Mouse (Mus musculus): ENCODE results near the gene Optn. TPM values are rescaled to one million over a fixed set of nuclear protein-coding genes. Genes with fewer than 3 reads are reported as not detected.
A peak's percentile ranks its signal among the peaks of the same experiment; 100 is the strongest.

Gene Optn
- total and polyA plus RNA-seq, 2 experiments from 2014 or later, result 28.7 to 35.0 TPM

DNA sequence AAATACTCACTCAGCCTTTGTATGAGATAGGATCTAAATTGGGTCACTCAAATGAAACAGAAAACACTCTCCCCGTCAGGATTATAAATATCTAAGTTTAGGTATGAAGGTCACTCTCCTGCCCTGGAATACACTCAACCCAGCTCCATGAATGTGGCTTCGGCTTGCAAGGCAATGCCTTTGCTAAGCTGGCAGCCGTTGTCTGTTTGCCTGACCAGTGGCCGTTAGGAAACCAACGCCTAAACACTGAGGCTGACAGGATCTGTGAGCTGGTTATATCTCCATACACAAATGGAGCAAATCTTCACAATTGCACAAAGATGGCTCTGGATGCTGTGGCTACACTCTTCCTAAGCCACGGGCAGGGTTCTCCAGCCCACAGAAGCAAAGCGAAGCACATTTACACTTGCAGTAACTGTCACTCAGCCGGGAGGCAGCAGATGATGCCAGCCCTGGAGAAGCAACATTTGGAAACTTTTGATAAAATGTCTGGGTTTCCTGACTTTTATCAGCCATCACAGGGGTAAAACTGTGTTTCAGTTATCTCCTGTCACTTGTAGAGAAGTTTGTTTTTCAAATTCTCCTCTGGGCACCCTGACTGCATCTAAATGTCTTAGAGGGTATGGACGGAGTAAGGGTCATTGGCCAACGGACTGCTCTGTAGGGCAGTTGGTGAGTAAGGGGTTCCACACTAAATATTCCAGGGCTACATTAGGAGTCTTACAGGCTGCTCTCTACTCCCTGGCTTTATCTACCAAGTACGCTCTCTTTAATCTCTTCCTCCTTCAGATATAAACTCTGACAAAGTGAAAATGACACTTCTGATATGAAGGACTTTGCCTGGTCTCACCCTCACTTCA is 21.0 kb downstream of the Optn start:
- WGBS, result 79% methylated on average over 11 of the region's 11 CpGs
- H3K9ac ChIP-seq (replicated peaks; ENCODE audit: low read length, poor library complexity, severe bottlenecking), result no peak overlapping the region
- no peak for TF ChIP-seq CTCF (IDR thresholded peaks at IDR 0.05)
- DNase-seq (ENCODE audit: low spot score) (no peak), ATAC-seq (ENCODE audit: low FRiP score) (no peak)
- no peak overlapping the region for H3K4me3 ChIP-seq (ENCODE audit: low read depth, low read length)
- H3K9me3 ChIP-seq (ENCODE audit: low read length), result no peaks in the 10 kb centered on the region
- no peak overlapping the region for H3K27ac ChIP-seq (ENCODE audit: low read depth, low read length)
- no peak overlapping the region for H3K4me2 ChIP-seq (ENCODE audit: low read depth, low read length, poor library complexity, severe bottlenecking)
- H3K4me1 ChIP-seq (ENCODE audit: insufficient read depth, low read length), result no peaks in the 10 kb centered on the region
- no peaks in the 10 kb centered on the region for H3K27me3 ChIP-seq (ENCODE audit: insufficient read depth, low read length)
- H3K36me3 ChIP-seq (ENCODE audit: insufficient read depth, low read length), result peaks cover 4% of the 10 kb centered on the region; the same call in 1 of the 2 replicates

DNA sequence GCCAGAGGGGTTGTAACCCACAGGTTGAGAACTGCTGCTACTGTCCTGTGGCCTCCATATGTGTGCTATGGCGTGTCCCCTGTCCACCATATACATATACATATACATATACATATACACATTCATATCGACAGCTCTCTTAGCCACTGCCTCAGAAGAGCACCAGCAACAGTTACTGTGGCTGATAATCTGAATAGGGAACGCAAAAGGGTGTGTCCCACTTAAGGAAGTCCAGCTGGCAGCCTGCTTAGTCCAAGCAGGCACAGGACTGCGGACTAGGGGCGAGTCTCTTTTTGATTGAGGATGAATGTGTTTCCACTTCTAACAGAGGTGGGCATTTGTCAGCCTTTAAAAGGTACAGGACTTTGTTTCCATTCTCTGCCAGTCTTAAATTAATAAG is 22.0 kb downstream of the Optn start:
- H3K4me1 ChIP-seq (ENCODE audit: insufficient read depth, low read length), result no peaks in the 10 kb centered on the region
- H3K27me3 ChIP-seq (ENCODE audit: insufficient read depth, low read length), result no peaks in the 10 kb centered on the region
- H3K4me2 ChIP-seq (ENCODE audit: low read depth, low read length, poor library complexity, severe bottlenecking), result no peak overlapping the region
- DNase-seq (ENCODE audit: low spot score) (no peak), ATAC-seq (ENCODE audit: low FRiP score) (no peak)
- no peak overlapping the region for H3K4me3 ChIP-seq (ENCODE audit: low read depth, low read length)
- H3K27ac ChIP-seq (ENCODE audit: low read depth, low read length), result no peak overlapping the region
- peaks cover 6% of the 10 kb centered on the region; the same call in 1 of the 2 replicates for H3K36me3 ChIP-seq (ENCODE audit: insufficient read depth, low read length)
- no peak for TF ChIP-seq CTCF (IDR thresholded peaks at IDR 0.05)
- 90% methylated on average over 5 of the region's 5 CpGs for WGBS
- H3K9me3 ChIP-seq (ENCODE audit: low read length), result no peaks in the 10 kb centered on the region
- no peak overlapping the region for H3K9ac ChIP-seq (replicated peaks; ENCODE audit: low read length, poor library complexity, severe bottlenecking)

DNA sequence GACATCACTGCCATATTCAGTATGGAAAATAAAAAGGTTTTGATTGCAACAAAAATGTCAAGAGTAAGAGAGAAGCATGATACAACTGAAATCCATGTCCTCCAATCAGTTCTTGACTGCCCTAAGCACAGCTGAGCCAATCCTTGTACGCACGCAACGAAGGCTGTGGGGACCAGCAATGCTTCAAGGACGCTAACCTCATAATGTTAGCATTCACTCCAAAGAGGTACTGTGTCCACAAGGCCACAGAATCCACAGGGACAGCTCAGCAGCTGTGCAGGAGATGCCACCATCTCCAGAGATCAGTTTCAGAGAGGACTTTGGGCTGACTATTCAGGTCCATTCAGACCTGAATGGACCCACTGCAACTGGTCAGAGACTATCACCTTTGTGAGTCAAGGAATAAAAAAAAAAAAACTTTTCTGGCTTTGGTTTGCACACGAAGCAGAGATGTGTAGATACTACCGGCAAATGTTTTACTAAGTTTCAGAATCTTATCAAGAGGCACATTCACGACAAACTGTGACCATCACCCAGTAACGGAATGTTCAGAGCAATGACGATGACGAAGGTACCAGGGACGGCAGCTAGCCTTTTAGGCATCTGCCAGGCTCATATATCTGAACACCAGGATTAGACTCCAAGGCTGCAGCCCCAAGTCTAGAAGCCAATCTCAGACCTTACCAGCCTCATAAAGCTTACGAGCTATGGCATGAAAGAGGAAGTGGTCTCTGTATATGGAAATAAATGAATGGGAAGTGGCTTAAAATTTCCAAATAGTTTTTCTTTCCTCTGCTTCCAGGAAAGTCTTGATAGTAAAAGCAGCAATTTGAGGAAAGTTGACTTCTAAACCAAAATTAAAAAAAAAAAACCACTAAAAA is 23.3 kb downstream of the Optn start:
- no peak overlapping the region for H3K9ac ChIP-seq (replicated peaks; ENCODE audit: low read length, poor library complexity, severe bottlenecking)
- ATAC-seq (ENCODE audit: low FRiP score), result no peak
- no peak overlapping the region for H3K27ac ChIP-seq (ENCODE audit: low read depth, low read length)
- no peak for DNase-seq (ENCODE audit: low spot score)
- no peak overlapping the region for H3K4me3 ChIP-seq (ENCODE audit: low read depth, low read length)
- 92% methylated on average over 12 of the region's 12 CpGs for WGBS
- H3K27me3 ChIP-seq (ENCODE audit: insufficient read depth, low read length), result no peaks in the 10 kb centered on the region
- no peak for TF ChIP-seq CTCF (IDR thresholded peaks at IDR 0.05)
- H3K4me2 ChIP-seq (ENCODE audit: low read depth, low read length, poor library complexity, severe bottlenecking), result no peak overlapping the region
- no peaks in the 10 kb centered on the region for H3K9me3 ChIP-seq (ENCODE audit: low read length)
- H3K4me1 ChIP-seq (ENCODE audit: insufficient read depth, low read length), result no peaks in the 10 kb centered on the region
- peaks cover 10% of the 10 kb centered on the region; the same call in 1 of the 2 replicates for H3K36me3 ChIP-seq (ENCODE audit: insufficient read depth, low read length)

DNA sequence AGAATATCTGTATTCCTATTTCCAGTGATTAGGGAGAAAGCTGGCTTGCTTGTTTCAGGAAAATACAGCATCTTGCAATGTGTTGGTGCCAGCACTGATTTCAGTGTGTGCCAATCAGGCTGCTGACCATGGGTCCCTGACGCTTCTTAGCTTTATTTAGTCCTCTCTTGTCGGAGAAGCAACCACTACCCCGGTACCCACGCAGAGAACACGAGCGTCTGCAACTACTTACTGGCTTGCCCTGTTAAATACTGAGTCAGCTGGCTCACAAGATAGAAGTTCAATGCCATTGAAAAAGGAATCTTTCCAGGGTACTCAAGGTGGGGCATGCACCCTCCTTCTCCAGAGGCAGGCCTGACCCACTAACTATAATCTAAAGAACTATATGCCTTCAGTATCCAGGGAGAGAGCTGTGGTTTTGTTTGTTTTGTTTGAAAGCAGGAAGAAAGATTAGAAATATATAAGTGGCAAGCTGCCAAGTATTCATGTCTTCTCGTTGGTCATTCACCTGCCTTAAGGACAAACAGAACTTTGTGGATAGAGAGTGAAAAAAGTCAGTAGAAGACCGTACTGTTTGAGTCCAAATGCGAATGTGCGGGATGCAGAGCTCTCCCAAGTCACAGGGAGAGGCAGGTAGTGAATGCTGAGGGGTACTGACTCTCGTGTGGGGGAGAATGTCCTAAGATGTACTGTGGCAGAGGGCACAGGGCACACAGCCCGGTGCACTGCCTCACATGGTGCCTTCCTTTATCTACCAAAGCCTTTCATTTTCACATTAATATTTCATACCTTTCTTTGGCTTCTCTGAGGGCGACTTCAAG is 24.3 kb downstream of the Optn start:
- no peaks in the 10 kb centered on the region for H3K27me3 ChIP-seq (ENCODE audit: insufficient read depth, low read length)
- H3K9me3 ChIP-seq (ENCODE audit: low read length), result no peaks in the 10 kb centered on the region
- ATAC-seq (ENCODE audit: low FRiP score), result no peak
- H3K36me3 ChIP-seq (ENCODE audit: insufficient read depth, low read length), result peaks cover 13% of the 10 kb centered on the region; the same call in 1 of the 2 replicates
- H3K27ac ChIP-seq (ENCODE audit: low read depth, low read length), result no peak overlapping the region
- TF ChIP-seq CTCF (IDR thresholded peaks at IDR 0.05), result no peak
- WGBS, result 73% methylated on average over 13 of the region's 13 CpGs
- H3K4me2 ChIP-seq (ENCODE audit: low read depth, low read length, poor library complexity, severe bottlenecking), result no peak overlapping the region
- H3K9ac ChIP-seq (replicated peaks; ENCODE audit: low read length, poor library complexity, severe bottlenecking), result no peak overlapping the region
- no peaks in the 10 kb centered on the region for H3K4me1 ChIP-seq (ENCODE audit: insufficient read depth, low read length)
- no peak overlapping the region for H3K4me3 ChIP-seq (ENCODE audit: low read depth, low read length)
- no peak for DNase-seq (ENCODE audit: low spot score)

DNA sequence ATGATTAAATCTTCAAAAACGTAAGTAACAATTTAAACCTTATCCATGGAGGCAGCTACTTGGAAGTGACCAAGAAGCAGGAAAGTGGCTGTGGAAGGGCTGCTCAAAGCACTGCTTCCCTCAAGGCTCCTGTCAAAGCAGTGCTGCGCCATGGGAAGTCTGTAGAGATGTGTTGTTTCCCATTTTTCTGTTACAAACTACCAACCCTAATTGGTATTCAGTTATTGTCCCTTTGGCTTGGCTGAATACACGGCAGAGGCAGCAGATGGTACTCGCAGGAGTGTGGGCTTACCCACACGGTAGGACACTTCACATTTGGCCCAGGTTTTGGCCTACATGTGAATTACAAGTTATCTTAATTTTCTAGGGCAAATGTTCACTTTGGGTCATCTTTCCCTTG is 25.5 kb downstream of the Optn start:
- no peak overlapping the region for H3K9ac ChIP-seq (replicated peaks; ENCODE audit: low read length, poor library complexity, severe bottlenecking)
- H3K9me3 ChIP-seq (ENCODE audit: low read length), result no peaks in the 10 kb centered on the region
- TF ChIP-seq CTCF (IDR thresholded peaks at IDR 0.05), result no peak
- WGBS, result 46% methylated on average over 5 of the region's 5 CpGs
- H3K27me3 ChIP-seq (ENCODE audit: insufficient read depth, low read length), result no peaks in the 10 kb centered on the region
- H3K27ac ChIP-seq (ENCODE audit: low read depth, low read length), result no peak overlapping the region
- no peak overlapping the region for H3K4me3 ChIP-seq (ENCODE audit: low read depth, low read length)
- no peaks in the 10 kb centered on the region for H3K4me1 ChIP-seq (ENCODE audit: insufficient read depth, low read length)
- no peak overlapping the region for H3K4me2 ChIP-seq (ENCODE audit: low read depth, low read length, poor library complexity, severe bottlenecking)
- peaks cover 13% of the 10 kb centered on the region; the same call in 1 of the 2 replicates for H3K36me3 ChIP-seq (ENCODE audit: insufficient read depth, low read length)
- ATAC-seq (ENCODE audit: low FRiP score), result no peak
- peak; percentile 75 for DNase-seq (ENCODE audit: low spot score)
